Mouse (Mus musculus): ENCODE measurements around the gene Sgip1. TPM values are rescaled to one million over a fixed set of nuclear protein-coding genes. Genes with fewer than 3 reads are reported as not detected.

Sgip1 gene
- total RNA-seq, 2 experiments from 2014 or later: 0.67 to 1.5 TPM

- DNase-seq: no peak
These were observed 237.3 kb downstream of the Sgip1 start, which contains the start of gene Tctex1d1 for GRCm38 (mm10) chr4:102978440-102978839. Tctex1d1 (plus strand) TSS chr4:102978606.

- no peak for DNase-seq
These were observed 238.3 kb downstream of the Sgip1 start for GRCm38 (mm10) chr4:102979385-102979784.

GRCm38 (mm10) chr4:102981709-102982108, 240.6 kb downstream of the Sgip1 start:
- no peak for DNase-seq

GRCm38 (mm10) chr4:102986173-102986572, 245.1 kb downstream of the Sgip1 start:
- no peak for DNase-seq

GRCm38 (mm10) chr4:102986917-102987316, 245.8 kb downstream of the Sgip1 start:
- DNase-seq: no peak

DNA sequence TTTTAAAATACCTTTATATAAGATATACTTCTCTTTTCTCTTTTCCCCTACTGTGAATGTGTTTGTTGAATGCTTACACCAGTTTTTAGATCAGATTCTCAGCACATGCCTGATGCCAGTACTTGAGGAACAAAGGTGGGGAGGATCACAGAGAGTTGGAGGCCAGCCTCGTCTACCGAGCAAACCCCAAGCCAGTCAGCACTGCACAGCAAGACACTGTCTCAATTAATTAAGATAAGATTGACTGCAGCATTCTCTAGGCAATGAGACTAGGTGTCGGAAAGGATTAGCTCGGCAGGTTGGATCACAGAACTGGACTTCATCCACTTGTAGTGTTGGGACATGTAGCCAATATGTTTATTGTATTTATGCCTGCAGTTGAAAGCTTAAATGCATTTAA, 246.2 kb downstream of the Sgip1 start:
- DNase-seq: no peak

DNA sequence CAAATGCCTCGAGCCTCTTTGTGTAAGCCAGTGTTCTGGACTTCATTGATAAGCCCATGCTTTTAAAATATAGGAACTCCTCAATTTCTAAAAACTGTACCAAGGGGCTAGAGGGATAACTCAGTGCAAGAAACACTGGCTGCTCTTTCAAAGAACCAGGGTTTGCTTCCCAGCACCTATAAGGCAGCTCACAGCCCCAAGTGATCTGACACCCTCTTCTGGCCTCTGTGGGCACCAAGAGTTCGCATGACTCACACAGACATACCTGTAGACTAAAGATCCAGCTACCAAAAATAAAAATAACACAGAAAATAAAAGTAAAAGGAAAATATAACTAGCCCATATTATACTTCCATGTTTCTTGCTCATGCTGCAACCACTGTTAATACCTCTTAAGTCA, 246.7 kb downstream of the Sgip1 start:
- DNase-seq: no peak

DNA sequence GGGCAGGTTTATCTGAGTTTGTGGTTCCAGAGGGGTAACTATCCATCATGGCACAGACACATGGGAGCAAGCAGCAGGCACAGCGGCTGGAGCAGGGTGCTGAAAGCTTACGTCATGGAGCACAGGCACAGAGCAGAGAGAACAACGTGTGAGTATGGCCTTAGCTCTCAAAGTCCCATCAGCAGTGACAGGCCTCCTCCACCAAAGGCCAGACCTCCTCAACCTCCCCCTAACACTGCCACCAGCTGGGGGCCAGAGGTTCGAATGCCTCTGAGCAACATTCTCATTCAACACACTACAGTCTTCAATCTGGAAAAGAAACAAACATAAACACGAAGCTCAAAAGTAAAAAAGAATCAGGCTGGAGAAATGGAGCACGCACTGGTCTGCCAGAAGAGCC, 247.4 kb downstream of the Sgip1 start:
- DNase-seq: no peak

GRCm38 (mm10) chr4:102989391-102989790, 248.3 kb downstream of the Sgip1 start:
- no peak for DNase-seq

DNA sequence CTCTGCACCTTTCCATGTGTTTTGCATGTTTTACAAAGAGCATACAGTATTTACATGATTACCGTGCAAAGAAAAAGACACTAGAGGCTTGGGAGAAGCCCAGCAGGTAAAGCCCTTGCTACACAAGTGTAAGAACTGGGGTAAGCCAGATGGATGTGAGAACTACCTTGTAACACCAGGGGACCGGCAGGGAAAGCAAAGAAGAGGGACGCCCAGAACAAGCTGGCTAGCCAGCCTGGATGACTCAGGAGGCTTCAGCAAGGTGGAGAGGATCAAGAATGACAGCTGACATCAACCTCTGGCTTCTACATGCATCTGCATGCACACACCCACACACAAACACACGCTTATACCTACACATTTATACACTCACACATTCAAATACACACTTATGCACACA, 248.9 kb downstream of the Sgip1 start:
- no peak for DNase-seq

- no peak for DNase-seq
These were observed 249.7 kb downstream of the Sgip1 start for GRCm38 (mm10) chr4:102990595-102991340.

DNA sequence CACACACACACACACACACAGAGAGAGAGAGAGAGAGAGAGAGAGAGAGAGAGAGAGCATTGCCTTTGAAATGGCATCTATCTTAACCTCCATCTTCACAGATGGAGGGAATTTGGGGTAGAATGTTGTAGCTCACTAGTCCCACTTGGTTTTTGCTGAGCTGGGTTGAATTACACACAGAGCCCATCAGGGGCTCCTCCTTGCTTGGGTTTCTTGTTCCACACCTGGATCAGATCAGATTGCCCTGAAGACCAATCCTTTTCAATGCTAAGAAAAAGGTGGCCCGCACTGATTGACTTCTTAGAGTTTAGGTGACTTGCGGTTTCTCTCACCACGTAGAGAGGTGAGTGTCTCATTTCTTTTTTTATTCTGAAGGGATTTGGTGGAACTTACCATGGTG, 250.6 kb downstream of the Sgip1 start:
- no peak for DNase-seq

- no peak for DNase-seq
These were observed 263.6 kb downstream of the Sgip1 start for GRCm38 (mm10) chr4:103004681-103005080.

GRCm38 (mm10) chr4:103005190-103005945, 264.3 kb downstream of the Sgip1 start:
- no peak for DNase-seq

GRCm38 (mm10) chr4:103006266-103006665, 265.2 kb downstream of the Sgip1 start:
- DNase-seq: no peak

GRCm38 (mm10) chr4:103006943-103007418, 265.9 kb downstream of the Sgip1 start:
- DNase-seq: no peak

DNA sequence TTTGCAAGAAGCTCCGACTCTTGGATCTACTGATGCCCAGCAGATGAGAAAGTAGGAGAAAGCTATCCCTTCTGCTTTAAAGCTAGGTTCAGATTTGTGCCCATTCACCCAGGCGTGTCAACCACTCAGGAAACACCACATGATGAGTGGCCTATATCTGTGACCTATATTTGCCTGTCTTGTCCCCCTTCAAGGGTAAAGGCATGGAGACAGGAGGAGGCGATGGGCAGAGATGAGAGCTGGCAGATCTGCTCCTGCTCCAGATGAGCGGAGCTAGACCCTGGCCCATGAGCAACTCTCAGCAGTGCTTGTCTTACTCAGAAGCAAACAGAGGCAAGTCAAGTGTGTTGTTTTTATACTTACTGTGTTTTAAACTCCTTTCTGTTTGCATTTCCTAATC, 269.6 kb downstream of the Sgip1 start:
- DNase-seq: no peak

DNA sequence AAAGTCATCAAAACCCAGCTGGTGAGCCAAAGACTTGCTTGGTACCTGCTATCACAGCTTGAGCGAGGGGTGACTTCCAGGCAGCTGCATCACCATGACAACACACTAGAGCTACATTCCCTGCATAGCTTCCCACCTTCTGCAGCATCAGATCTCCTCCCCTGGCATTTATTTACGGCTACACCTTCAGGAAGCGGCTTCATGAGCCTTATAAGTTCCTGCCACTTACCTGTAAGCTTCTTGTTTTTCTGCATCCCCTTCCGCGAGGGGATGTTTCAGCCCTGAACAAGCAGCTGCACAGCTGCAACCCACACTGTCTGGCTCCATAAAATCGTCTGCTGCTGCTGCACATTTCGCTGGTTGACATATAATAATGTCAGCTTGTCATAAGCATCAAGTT, 270.7 kb downstream of the Sgip1 start:
- DNase-seq: no peak

DNA sequence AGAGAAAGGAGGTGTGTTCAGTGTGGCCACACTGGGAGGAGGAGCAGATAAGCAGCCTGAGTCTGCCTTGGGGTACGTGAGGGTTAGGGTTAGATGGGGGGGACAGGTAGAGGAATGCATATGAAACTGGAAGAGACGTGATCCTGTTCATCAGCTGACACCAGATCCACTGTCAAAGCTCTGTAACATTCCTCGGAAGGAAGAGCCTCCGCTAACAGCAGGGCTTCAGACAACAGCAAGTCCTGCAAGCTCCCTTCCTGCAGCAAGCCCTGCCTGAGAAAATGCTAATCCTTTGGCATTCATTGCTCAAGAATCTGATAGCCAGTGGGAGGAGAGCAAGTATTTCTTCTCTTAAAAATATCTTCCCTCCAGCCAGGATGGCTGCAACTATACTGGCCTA, 272.4 kb downstream of the Sgip1 start:
- no peak for DNase-seq

Data from gastrocnemius, postnatal 25 days (tissue).